Mouse (Mus musculus): Measurements from ENCODE around the gene Cnot2.

Gene Cnot2

DNA sequence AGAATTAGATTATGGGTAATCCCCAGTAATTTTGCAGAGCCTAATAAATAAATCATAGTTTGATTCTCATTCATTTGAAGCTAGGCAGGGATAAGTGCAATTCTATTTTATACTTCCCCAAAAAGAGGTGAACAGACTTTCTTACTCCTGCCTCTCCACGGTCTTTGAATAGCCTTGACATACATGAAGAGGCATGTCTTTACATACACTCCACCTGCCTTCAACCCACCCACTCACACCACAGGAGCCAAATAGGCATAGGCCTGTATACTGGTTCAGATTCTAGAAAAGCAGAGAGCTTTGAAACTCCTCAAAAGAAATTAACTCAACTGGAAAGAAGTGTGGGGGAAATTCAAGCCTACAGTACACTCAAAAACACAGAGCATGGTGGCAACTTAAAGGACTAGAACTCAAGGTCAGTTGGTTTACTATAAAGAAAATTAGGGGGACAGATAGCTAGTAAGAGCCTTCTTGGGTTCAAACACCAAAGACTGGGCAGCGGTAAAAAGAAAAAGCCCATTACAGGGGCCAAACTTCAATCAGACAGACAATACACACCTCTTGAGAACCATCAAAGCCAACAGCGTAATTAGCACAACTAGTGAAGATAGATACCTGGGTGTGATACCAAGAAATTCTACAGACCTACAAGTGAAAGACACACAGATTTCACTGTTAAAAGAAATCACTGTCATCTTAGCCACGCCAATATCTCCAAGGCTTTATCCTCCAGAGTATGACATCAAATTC is 18.4 kb downstream of the Cnot2 start:
- CTCF ChIA-PET: interaction anchor here (0.6 kb wide), 1 partner anchor 8 kb away, joined by 4 read pairs; no protein-coding TSS in a partner anchor

- CTCF ChIA-PET: interaction anchor here (0.6 kb wide), 1 partner anchor 8 kb away, joined by 4 read pairs; no protein-coding TSS in a partner anchor
Observed at GRCm38 (mm10) chr10:116562210-116562609, 19.1 kb downstream of the Cnot2 start.

DNA sequence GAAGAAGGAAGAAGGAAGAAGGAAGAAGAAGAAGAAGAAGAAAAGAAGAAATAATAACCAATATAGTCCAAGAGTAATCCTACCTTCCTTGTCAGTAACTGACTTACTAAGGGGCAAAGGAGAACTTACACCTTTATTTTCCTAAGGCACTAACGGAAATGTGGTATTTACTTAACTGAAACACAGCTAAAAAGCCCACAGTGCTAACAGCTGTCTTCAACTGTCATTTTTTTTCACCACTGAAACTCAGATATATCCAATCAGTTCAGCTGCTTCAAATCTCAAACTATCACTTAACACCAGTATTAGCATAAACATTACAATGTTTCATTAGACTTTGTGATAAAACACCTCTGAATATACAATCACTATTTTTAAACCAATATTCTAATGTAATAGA is 22.1 kb downstream of the Cnot2 start:
- CTCF ChIA-PET: no interaction called here

- CTCF ChIA-PET: interaction anchor here (0.8 kb wide), 1 partner anchor 10 kb away, joined by 4 read pairs; no protein-coding TSS in a partner anchor
Observed at GRCm38 (mm10) chr10:116557166-116557565, 24.1 kb downstream of the Cnot2 start.

DNA sequence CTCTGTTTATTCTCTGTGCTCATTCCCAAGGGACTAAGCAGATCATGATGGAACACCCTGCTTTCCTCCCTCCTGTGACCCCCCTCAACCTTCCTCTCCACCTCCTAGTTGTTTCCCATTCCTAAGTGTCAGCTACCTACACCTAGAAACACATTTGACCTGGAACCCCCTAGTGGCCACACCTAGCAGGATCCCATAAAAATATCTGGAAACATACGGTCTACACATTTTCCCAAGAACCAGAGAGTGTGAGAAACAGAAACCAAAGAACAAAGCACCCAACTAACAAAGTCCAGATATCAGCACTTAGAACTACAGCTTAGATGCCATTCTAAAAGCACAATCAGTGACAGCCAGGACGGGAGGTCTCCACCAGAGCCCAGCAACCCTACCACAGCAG is 26.9 kb downstream of the Cnot2 start:
- CTCF ChIA-PET: interaction anchor here (0.7 kb wide), 1 partner anchor 8 kb away, joined by 4 read pairs; no protein-coding TSS in a partner anchor

DNA sequence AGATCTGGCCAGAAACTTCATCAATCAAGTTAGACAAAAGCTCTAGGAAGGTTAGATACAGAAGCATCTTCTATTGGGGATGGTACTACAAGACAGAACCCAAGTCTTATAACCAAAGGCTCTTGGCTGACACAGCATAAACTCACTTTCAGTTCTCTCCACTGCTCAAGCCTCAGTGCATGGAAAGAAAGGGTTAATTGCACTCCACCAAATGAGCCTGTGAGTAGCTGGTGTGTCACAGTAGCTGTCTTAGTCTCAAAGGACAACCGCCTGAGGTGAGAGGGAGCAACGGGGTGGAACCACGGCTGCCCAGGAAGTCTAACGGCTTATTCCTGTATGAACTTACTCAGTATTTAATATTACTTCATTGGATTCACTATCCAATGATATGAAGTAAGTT is 33.4 kb downstream of the Cnot2 start:
- CTCF ChIA-PET: no interaction called here

- CTCF ChIA-PET: no interaction called here
Observed at GRCm38 (mm10) chr10:116546177-116546576, 35.1 kb downstream of the Cnot2 start.

DNA sequence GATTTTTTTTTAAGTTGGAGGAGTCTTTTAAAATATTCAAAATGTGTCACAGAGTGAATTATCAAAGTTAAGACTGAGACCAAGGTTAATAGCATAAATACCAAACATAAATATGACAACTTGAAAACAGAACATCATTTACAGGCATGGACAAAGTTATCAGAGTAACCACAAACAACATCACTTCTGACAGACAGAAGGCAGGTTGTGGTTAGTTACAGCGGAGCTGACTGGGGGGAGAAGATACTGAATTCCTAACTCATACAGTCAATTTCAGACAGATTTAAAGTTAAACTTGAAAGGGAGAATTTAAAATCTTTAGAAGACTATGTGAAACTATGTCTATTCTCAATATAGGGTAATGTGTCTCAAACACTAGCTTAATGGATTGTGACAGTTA is 38.2 kb downstream of the Cnot2 start:
- CTCF ChIA-PET: no interaction called here

GRCm38 (mm10) chr10:116540750-116541149 is 40.6 kb downstream of the Cnot2 start:
- CTCF ChIA-PET: interaction anchor here (0.8 kb wide), 1 partner anchor 23 kb away, joined by 7 read pairs; no protein-coding TSS in a partner anchor

DNA sequence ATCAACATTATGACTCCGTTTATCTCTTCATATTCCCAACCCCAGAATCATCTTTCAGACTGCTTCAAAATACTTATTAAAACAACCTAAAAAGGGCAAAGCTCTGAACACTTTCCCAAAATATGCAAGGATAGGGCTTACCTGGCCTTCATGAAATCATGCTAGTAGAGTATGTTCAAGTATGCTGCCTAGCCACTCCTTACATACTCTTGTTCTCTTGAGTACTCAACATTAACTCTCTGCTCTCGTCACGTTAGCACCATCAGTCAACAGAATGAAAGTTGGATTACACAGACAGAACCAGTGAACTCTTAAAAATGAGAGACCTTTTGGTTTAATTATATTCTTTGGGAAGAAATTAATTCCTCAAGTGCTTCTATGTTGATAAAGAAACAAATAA is 43.8 kb downstream of the Cnot2 start:
- CTCF ChIA-PET: interaction anchor here (0.7 kb wide), 1 partner anchor 179 kb away, joined by 5 read pairs; no protein-coding TSS in a partner anchor

DNA sequence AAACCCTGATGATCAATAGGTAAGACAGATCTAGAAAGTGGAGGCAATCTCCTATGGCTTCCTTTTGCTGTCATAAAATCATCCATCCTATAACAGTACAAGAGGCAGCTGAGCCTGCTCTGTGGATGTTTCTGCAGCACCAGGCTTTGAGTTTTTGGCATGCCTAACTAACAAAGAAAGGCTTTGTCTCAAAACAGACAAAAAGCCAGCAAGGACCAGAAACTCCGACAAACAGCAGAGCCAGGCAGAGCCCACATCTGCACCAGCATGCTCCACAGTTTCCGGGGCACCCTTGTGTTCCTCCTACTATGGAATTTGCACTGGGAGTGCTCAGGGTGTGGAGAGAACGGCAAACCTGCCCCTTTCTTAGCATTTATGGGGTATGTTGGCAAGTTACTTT is 47.0 kb downstream of the Cnot2 start:
- CTCF ChIA-PET: no interaction called here

GRCm38 (mm10) chr10:116532561-116532960 is 48.8 kb downstream of the Cnot2 start:
- CTCF ChIA-PET: interaction anchor here (0.9 kb wide), 1 partner anchor 14 kb away, joined by 7 read pairs; no protein-coding TSS in a partner anchor

- CTCF ChIA-PET: interaction anchor here (0.6 kb wide), 1 partner anchor 83 kb away, joined by 3 read pairs; no protein-coding TSS in a partner anchor
Observed at GRCm38 (mm10) chr10:116531063-116531462, 50.2 kb downstream of the Cnot2 start.

DNA sequence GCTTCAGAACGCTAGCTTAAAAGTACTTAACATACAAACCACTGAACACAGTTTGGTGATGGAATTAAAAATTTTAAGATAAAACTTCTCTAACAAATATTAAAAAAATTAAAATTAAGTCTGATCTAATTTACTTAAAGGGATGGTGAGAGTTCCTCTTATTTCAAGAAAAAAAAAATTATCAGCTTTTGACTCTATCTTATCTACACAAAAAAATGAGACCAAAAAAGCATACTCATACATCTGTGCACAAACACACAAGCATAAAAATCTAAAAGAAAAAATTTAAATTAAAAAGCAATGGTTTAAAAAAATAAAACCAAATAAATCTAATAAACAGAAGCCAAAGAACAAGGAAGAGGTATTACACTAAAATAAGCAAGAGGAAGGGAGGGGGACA is 61.7 kb downstream of the Cnot2 start:
- CTCF ChIA-PET: no interaction called here

- CTCF ChIA-PET: no interaction called here
Observed at GRCm38 (mm10) chr10:116515590-116515989, 65.7 kb downstream of the Cnot2 start.

DNA sequence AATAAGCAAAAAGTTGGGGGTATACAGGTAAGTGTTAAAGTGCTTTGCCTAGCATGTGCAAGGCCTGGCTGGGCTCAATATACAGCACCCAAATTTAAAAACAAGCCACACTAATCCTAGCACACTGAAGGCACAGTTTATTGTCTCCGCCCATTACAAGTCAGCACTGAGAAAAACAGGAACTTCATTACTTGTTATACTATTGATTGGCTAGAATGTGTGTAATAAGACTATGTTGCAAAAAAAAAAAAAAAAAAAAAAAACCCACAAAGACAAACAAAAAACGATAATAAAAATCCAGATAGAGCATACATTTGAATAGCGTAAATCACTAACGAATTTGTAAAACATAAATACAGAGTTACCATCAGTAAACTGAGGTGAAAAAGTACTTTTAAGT is 66.2 kb downstream of the Cnot2 start:
- CTCF ChIA-PET: no interaction called here

DNA sequence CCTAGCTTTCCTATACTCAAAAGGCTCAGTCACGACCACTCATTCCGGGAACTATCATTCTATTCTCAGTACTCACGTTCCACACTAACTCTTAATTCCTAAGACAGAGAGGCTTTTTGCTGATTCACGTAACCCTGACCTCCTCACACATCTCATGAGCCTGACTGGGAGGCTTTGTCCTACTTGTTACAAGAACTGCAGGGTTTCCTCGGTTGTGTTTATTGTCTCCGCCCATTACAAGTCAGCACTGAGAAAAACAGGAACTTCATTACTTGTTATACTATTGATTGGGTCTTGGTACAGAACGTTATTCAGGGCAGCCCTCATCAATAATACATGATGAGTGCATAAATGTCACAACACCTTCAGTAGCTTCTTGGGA is 68.1 kb downstream of the Cnot2 start:
- CTCF ChIA-PET: no interaction called here

DNA sequence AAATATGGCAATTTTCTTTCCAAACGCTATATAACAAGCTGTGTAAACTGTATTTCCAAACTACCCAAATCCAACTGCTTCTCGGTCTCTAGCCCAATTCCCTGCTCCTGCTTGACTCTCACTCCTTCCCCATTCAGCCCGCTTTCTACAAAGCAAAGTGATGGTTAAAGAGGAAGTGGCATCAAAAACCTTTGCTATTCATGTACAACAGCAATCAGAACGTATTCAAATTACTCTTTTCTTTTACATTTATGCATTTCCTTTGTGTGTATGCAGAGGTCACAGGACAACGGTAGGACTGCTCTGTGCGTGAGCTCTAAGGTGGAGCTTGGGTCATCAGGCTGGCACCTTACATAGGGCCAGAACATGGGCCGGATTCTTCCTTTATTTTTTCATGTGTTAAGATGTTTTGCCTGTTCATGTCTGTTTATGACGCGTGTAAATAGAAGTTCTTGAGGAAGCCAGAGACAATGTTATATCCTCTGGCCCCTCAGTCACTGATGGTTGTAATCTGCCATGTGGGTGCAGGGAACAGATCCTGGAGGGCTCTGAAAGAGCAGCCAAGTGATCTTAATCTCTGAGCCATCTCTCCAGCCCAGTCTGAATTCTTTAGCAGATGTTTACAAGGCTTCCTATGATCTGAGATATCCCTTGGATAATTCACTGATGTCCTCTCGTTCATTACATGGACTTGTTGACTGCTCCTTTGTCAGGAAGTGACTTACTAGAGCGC is 68.6 kb downstream of the Cnot2 start:
- CTCF ChIA-PET: no interaction called here

DNA sequence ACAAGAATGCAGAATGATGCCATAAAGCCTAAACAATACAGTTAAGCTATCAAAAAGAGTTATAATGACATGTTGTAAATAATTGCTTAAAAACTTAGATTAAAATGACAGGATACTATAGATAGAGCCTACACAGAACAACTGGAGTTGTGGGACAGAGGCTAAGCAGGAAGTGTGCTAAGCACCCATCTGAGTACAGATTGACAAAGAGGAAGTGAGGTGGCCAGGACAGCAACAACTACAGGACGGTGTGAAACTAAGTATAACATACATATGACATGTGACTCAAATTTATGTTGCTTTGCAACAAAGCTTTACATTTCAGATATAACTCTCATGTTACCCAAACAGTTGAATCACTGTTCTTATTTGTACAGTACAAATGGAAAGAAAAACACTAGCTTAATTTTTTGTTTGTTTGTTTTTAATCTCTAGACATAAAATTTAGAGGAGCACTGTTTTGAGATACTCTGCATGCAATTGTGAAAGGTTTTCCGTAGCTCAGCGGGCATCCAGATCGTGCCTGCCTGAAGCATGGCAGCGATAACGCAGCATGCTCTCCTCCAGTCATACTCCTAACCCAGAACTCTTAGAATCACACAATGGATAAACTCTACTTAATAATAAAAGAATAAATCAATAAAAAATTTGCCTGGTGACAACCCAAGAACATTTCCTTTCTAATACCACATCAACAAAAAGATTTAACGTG is 75.9 kb downstream of the Cnot2 start:
- CTCF ChIA-PET: interaction anchor here (0.6 kb wide), 1 partner anchor 173 kb away, joined by 3 read pairs; no protein-coding TSS in a partner anchor

- CTCF ChIA-PET: no interaction called here
Observed at GRCm38 (mm10) chr10:116492768-116493167, 88.5 kb downstream of the Cnot2 start.

- CTCF ChIA-PET: no interaction called here
Observed at GRCm38 (mm10) chr10:116486895-116487747, 94.2 kb downstream of the Cnot2 start.
